Mouse (Mus musculus) MEL (cell line): ENCODE results near the gene Sorbs2. TPM values are rescaled to one million over a fixed set of nuclear protein-coding genes. Genes with fewer than 3 reads are reported as not detected.

Experiments
- DNase-seq: peaks from one replicate; pipeline ENCODE4 v3.0.0; 2011; ENCODE audit warnings: low read depth, low spot score
- H3K27ac ChIP-seq: 2 replicates; pipeline ENCODE4 v1.5.1; 2012; ENCODE audit warnings: low read depth, mild to moderate bottlenecking, control low read depth, low read length, moderate library complexity; ENCODE audit not compliant: control insufficient read depth
- H3K27me3 ChIP-seq, 2 experiments: fragments of 150-350 bp in 1 of 2; sonication (generic) in 1 of 2; 2 replicates each; pipeline ENCODE4 v1.6.1; 2012; ENCODE audit warnings: low read length in 2 of 2, mild to moderate bottlenecking in 2 of 2, improper control_type of control experiment in 1 of 2, moderate library complexity in 1 of 2; ENCODE audit not compliant: insufficient read depth in 2 of 2, control insufficient read depth in 1 of 2
- H3K36me3 ChIP-seq, 2 experiments: 2 replicates each; pipeline ENCODE4 v1.6.1; 2012 to 2014; ENCODE audit warnings: low read length in 2 of 2, improper control_type of control experiment in 1 of 2, inconsistent platforms in 1 of 2, mild to moderate bottlenecking in 1 of 2; ENCODE audit not compliant: insufficient read depth in 2 of 2, control insufficient read depth in 1 of 2
- H3K4me1 ChIP-seq, 2 experiments: fragments of 150-350 bp in 1 of 2; sonication (generic) in 1 of 2; 2 replicates each; pipeline ENCODE4 v1.6.1; 2012; ENCODE audit warnings: low read length in 2 of 2, improper control_type of control experiment in 1 of 2, mild to moderate bottlenecking in 1 of 2; ENCODE audit not compliant: insufficient read depth in 2 of 2, control insufficient read depth in 1 of 2
- H3K4me3 ChIP-seq, 2 experiments: fragments of 150-350 bp in 1 of 2; sonication (generic) in 1 of 2; 2 replicates each; pipeline ENCODE4 v1.5.1; 2012; ENCODE audit warnings: low read depth in 2 of 2, low read length in 2 of 2, mild to moderate bottlenecking in 2 of 2, moderate library complexity in 2 of 2, control low read depth in 1 of 2, improper control_type of control experiment in 1 of 2; ENCODE audit not compliant: control insufficient read depth in 1 of 2, insufficient read depth in 1 of 2
- H3K79me2 ChIP-seq: 2 replicates; pipeline ENCODE4 v1.6.1; 2012; ENCODE audit warnings: mild to moderate bottlenecking, low read length, moderate library complexity; ENCODE audit not compliant: control insufficient read depth, poor library complexity, insufficient read depth
- H3K9ac ChIP-seq: 2 replicates; pipeline ENCODE4 v1.6.1; 2012; ENCODE audit warnings: low read depth, mild to moderate bottlenecking, control low read depth, low read length, moderate library complexity; ENCODE audit not compliant: control insufficient read depth, poor library complexity, severe bottlenecking
- H3K9me3 ChIP-seq: fragments of 150-350 bp; sonication (generic); replicated peaks from 2 replicates; pipeline ENCODE4 v1.6.1; 2012; ENCODE audit warnings: mild to moderate bottlenecking, low read length, improper control_type of control experiment, moderate library complexity; ENCODE audit not compliant: insufficient read depth
- CTCF ChIP-seq, 3 experiments: IDR thresholded peaks in 2 of 3; conservative IDR thresholded peaks in 1 of 3; 2 replicates each; pipeline ENCODE4 v1.5.1; 2011 to 2012; ENCODE audit warnings: low read length in 3 of 3, low read depth in 2 of 3, mild to moderate bottlenecking in 2 of 3, improper control_type of control experiment in 1 of 3, inconsistent platforms in 1 of 3, mixed read lengths in 1 of 3, moderate library complexity in 1 of 3; ENCODE audit not compliant: control insufficient read depth in 1 of 3, insufficient read depth in 1 of 3, poor library complexity in 1 of 3, severe bottlenecking in 1 of 3
- E2F4 ChIP-seq: IDR thresholded peaks from 2 replicates; pipeline ENCODE4 v1.6.1; 2011; ENCODE audit warnings: low read depth, low read length, improper control_type of control experiment, borderline replicate concordance
- EP300 ChIP-seq, 2 experiments: IDR thresholded peaks; 2 replicates each; pipeline ENCODE4 v1.6.1; 2011; ENCODE audit warnings: improper control_type of control experiment in 2 of 2, low read length in 2 of 2, low read depth in 1 of 2, mild to moderate bottlenecking in 1 of 2
- GATA1 ChIP-seq: IDR thresholded peaks from 2 replicates; pipeline ENCODE4 v1.6.1; 2011; ENCODE audit warnings: low read depth, low read length, improper control_type of control experiment
- HCFC1 ChIP-seq: IDR thresholded peaks from 2 replicates; pipeline ENCODE4 v1.6.1; 2012; ENCODE audit warnings: low read depth, mild to moderate bottlenecking, inconsistent platforms, low read length, improper control_type of control experiment, moderate library complexity
- KAT2A ChIP-seq: conservative IDR thresholded peaks from 2 replicates; pipeline ENCODE4 v1.6.1; 2012; ENCODE audit warnings: low read depth, low read length, improper control_type of control experiment, inconsistent platforms
- MEF2A ChIP-seq: IDR thresholded peaks from 2 replicates; pipeline ENCODE4 v1.6.1; 2014; ENCODE audit warnings: low read depth, mild to moderate bottlenecking, inconsistent platforms, low read length, improper control_type of control experiment; ENCODE audit not compliant: poor library complexity, insufficient replicate concordance, severe bottlenecking; ENCODE audit errors: extremely low read depth
- MXI1 ChIP-seq: IDR thresholded peaks from 2 replicates; pipeline ENCODE4 v1.6.1; 2011; ENCODE audit warnings: mild to moderate bottlenecking, low read depth, low read length, improper control_type of control experiment
- MYB ChIP-seq: IDR thresholded peaks from 2 replicates; pipeline ENCODE4 v1.6.1; 2011; ENCODE audit warnings: mild to moderate bottlenecking, low read depth, low read length, improper control_type of control experiment
- NELFE ChIP-seq: IDR thresholded peaks from 2 replicates; pipeline ENCODE4 v1.6.1; 2011; ENCODE audit warnings: low read depth, low read length, improper control_type of control experiment
- NRF1 ChIP-seq: IDR thresholded peaks from 2 replicates; pipeline ENCODE4 v1.6.1; 2014; ENCODE audit warnings: low read depth, mild to moderate bottlenecking, inconsistent platforms, low read length, improper control_type of control experiment, moderate library complexity; ENCODE audit not compliant: poor library complexity, insufficient read depth, severe bottlenecking
- POLR2AphosphoS5 ChIP-seq: IDR thresholded peaks from 2 replicates; pipeline ENCODE4 v1.6.1; 2012; ENCODE audit warnings: low read depth, borderline replicate concordance, mild to moderate bottlenecking, inconsistent platforms, low read length, moderate library complexity, mixed read lengths
- RAD21 ChIP-seq: IDR thresholded peaks from 2 replicates; pipeline ENCODE4 v1.6.1; 2011; ENCODE audit warnings: mild to moderate bottlenecking, low read depth, low read length, improper control_type of control experiment
- SIN3A ChIP-seq: IDR thresholded peaks from 2 replicates; pipeline ENCODE4 v1.6.1; 2012; ENCODE audit warnings: low read length, improper control_type of control experiment, inconsistent platforms
- SMC3 ChIP-seq: IDR thresholded peaks from 2 replicates; pipeline ENCODE4 v1.6.1; 2011; ENCODE audit warnings: low read depth, low read length, improper control_type of control experiment
- TAL1 ChIP-seq: IDR thresholded peaks from 2 replicates; pipeline ENCODE4 v1.6.1; 2012; ENCODE audit warnings: mild to moderate bottlenecking, inconsistent platforms, low read length, moderate library complexity, mixed read lengths
- TBP ChIP-seq: IDR thresholded peaks from 2 replicates; pipeline ENCODE4 v1.8.0; 2011; ENCODE audit warnings: low read depth, low read length, improper control_type of control experiment
- TCF12 ChIP-seq: IDR thresholded peaks from 2 replicates; pipeline ENCODE4 v1.6.1; 2014; ENCODE audit warnings: low read depth, mild to moderate bottlenecking, inconsistent platforms, low read length, improper control_type of control experiment, moderate library complexity
- UBTF ChIP-seq: IDR thresholded peaks from 2 replicates; pipeline ENCODE4 v1.6.1; 2012; ENCODE audit warnings: low read depth, mild to moderate bottlenecking, inconsistent platforms, low read length, improper control_type of control experiment, moderate library complexity, borderline replicate concordance; ENCODE audit not compliant: insufficient read depth
- USF1 ChIP-seq: IDR thresholded peaks from 2 replicates; pipeline ENCODE4 v1.6.1; 2014; ENCODE audit warnings: low read depth, mild to moderate bottlenecking, inconsistent platforms, low read length, improper control_type of control experiment, moderate library complexity
- USF2 ChIP-seq, 2 experiments: IDR thresholded peaks; 2 replicates each; pipeline ENCODE4 v1.6.1; 2011 to 2012; ENCODE audit warnings: improper control_type of control experiment in 2 of 2, low read length in 2 of 2, borderline replicate concordance in 1 of 2, inconsistent platforms in 1 of 2, low read depth in 1 of 2, mild to moderate bottlenecking in 1 of 2; ENCODE audit not compliant: insufficient read depth in 1 of 2
- ZKSCAN1 ChIP-seq: IDR thresholded peaks from 2 replicates; pipeline ENCODE4 v1.6.1; 2012; ENCODE audit warnings: low read depth, mild to moderate bottlenecking, inconsistent platforms, low read length, improper control_type of control experiment, moderate library complexity
- polyA plus RNA-seq, 2 experiments: library from polyadenylated mRNA; stranded (reverse) in 1 of 2; unstranded in 1 of 2; fragments of >175 nt in 1 of 2; fragments of >200 nt in 1 of 2; gene quantifications; 2 replicates each; pipeline versions ENCODE4 v1.2.1 to v1.2.4; 2012; ENCODE audit warnings: low replicate concordance in 2 of 2, low read depth in 1 of 2; ENCODE audit not compliant: insufficient read length in 2 of 2, insufficient read depth in 1 of 2, missing spikeins in 1 of 2
- total RNA-seq: library from RNA; depleted of rRNA; stranded (reverse); fragments of 300-350 nt; gene quantifications from 2 replicates; pipeline ENCODE4 v1.2.3, GENCODE M21; 2012

Gene Sorbs2
- total and polyA plus RNA-seq, 3 experiments, result not detected

DNA sequence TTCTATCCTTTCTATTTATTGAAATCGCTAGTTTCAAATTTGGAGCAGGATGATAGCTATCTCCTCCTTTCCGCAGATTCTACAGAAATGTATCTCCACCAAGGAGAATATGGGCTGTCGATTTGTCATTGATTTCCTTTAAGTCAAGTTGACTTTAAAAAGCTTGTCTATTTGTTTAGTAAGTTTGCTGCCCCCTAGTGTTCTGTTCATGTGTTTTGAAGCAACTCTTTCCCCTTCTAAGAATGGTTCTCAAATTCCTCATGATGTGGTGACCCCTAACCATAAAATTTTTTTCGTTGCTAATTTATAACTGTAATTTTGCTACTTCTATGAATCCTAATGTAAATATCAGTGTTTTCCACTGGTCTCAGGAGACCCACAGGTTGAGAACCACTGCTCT lies 273.0 kb downstream of the Sorbs2 start:
- H3K79me2 ChIP-seq, result no peaks in the 10 kb centered on the region
- H3K36me3 ChIP-seq, result no peaks in the 10 kb centered on the region
- no peaks in the 10 kb centered on the region for H3K4me1 ChIP-seq
- H3K27ac ChIP-seq, result no peak overlapping the region
- no peaks in the 10 kb centered on the region for H3K9me3 ChIP-seq
- H3K4me3 ChIP-seq, result no peak overlapping the region
- peak; percentile 44 for TF ChIP-seq SMC3
- no peak for TF ChIP-seq EP300 (IDR thresholded peaks at IDR 0.05; ENCODE audit: low read depth in 1 of 2, low read length in 2 of 2)
- peak in 1 of 3 experiments; percentile 48; a peak in 2 of 6 replicates for TF ChIP-seq CTCF (IDR thresholded peaks at IDR 0.05 in 2 of 3, conservative IDR thresholded peaks at IDR 0.05 in 1 of 3; ENCODE audit: control insufficient read depth in 1 of 3, insufficient read depth in 1 of 3, low read depth in 2 of 3, low read length in 3 of 3, poor library complexity in 1 of 3, severe bottlenecking in 1 of 3)
- TF ChIP-seq HCFC1, result no peak
- TF ChIP-seq RAD21, result peak; percentile 19
- DNase-seq, result peak; percentile 37
- H3K9ac ChIP-seq, result no peak overlapping the region
- no peaks in the 10 kb centered on the region for H3K27me3 ChIP-seq

GRCm38 (mm10) chr8:45788610-45789009 lies 281.0 kb downstream of the Sorbs2 start:
- TF ChIP-seq USF2 (IDR thresholded peaks at IDR 0.05; ENCODE audit: borderline replicate concordance in 1 of 2, insufficient read depth in 1 of 2, low read depth in 1 of 2, low read length in 2 of 2), result no peak
- TF ChIP-seq TBP, result no peak
- no peak for TF ChIP-seq SIN3A
- no peak for TF ChIP-seq POLR2AphosphoS5
- TF ChIP-seq ZKSCAN1, result no peak
- no peak for TF ChIP-seq KAT2A
- no peak for TF ChIP-seq E2F4
- no peak for TF ChIP-seq MYB
- TF ChIP-seq MXI1, result no peak
- TF ChIP-seq TCF12, result no peak
- TF ChIP-seq MEF2A, result no peak
- no peak; a peak in 1 of 6 replicates for TF ChIP-seq CTCF (IDR thresholded peaks at IDR 0.05 in 2 of 3, conservative IDR thresholded peaks at IDR 0.05 in 1 of 3; ENCODE audit: control insufficient read depth in 1 of 3, insufficient read depth in 1 of 3, low read depth in 2 of 3, low read length in 3 of 3, poor library complexity in 1 of 3, severe bottlenecking in 1 of 3)
- TF ChIP-seq USF1, result no peak
- TF ChIP-seq HCFC1, result no peak
- no peak for TF ChIP-seq UBTF
- no peak for TF ChIP-seq GATA1
- no peak for TF ChIP-seq NELFE
- TF ChIP-seq TAL1, result no peak
- no peak for TF ChIP-seq NRF1
- Histone ChIP-seq H3K27ac (no peak overlapping the region), H3K9ac (no peak overlapping the region), H3K79me2 (no peaks in the 10 kb centered on the region), H3K9me3 (no peaks in the 10 kb centered on the region), H3K27me3 (no peaks in the 10 kb centered on the region), H3K4me1 (no peaks in the 10 kb centered on the region), H3K36me3 (no peaks in the 10 kb centered on the region), H3K4me3 (no peak overlapping the region)
- no peak for DNase-seq
